Mouse (Mus musculus): ENCODE measurements around the gene Ghdc. TPM values are rescaled to one million over a fixed set of nuclear protein-coding genes. Genes with fewer than 3 reads are reported as not detected.

The Ghdc gene
- polyA plus RNA-seq (2014; fragmentation: Illumina TruSeq; extraction: RNeasy Lipid Tissue Mini Kit (QIAGEN cat#74804); ENCODE audit: low read depth, low replicate concordance), result 2.0 TPM

DNA sequence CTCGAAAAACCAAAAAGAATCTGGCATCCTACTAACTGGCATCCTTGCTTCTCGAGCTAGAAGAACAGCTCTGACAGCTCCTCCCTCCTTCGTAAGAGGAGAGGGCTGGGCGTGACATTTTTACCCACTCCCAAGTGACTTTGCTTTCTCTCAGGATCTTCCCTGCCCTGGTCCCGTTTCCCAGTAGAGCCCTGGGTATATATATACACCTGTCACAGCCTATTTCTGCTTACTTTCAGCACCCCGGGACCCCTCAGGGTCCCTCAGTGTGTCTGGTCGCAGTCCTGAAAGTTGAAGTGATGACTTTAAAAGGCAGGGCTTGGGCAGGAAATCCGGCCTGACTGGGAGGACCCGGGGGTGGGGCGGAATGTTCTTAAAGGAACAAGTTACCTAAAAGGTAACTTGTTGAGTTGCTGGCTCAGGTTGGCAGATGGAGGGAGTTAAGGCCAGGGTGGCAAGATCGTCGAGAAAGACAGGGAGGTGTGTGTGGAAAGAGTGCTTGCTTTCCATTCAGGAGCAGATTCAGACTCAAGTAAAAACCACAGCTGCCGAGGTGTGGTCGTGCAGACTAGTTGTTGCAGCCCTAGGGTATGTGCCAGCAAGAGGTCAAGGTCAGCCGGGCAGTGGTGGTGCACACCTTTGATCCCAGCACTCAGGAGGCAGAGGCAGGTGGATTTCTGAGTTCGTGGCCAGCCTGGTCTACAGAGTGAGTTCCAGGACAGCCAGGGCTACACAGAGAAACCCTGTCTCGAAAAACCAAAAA lies at the start of gene Ghdc:
TSS of gene Ghdc (minus strand) at position 312 of the 763 bp plus-strand sequence.

DNA sequence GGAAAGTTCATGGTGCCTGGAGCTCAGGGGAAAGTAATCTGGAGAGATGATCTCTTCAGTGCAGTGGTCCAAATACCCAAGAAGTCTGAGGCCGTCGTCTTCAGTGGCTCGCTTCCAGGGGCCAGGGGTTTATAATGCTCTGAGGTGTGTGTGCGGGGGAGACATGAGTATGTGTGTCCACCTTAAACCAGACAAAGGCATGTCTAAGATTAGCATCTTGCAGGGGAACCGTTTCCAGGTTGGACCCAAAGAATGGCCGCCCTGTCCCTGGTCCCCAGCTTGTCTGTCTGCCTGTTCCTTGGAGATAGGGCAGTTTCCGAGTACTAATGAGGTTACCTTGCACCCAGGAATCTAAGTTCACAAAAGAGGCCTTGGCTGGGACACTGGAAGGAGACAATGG lies 7.9 kb downstream of the Ghdc start, which contains the start of gene Hcrt:
TSS of gene Hcrt (minus strand) at position 101 of the 400 bp plus-strand sequence.

DNA sequence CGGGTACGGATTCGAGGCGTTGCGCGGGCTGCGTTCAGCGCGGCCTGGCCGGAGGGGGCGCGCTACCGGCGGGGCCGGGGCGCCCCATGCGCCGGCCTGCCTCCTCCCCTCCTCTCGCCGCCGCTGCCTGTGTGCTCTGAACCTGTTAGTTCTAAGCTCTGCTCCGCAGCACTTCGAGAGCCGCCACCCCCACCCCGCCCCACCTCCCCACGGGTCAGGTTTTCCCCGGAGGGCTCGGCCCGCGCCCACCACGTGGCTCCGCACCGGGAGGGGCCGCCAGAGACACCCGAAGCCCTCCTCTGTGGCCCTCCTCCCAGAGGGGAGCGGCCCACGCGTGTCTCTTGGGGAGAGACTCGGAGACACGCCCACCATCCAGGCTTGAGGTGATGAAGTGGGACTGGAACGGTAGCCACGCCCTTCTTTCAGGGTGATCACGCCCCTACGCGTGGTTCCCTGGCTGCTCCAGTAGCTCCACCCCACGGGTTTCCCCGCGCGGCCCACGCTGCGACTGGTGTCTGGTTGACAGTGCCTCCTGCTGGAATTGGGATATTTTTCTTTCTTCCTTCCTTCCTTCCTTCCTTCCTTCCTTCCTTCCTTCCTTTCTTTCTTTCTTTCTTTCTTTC lies 11.0 kb downstream of the Ghdc start, which contains the start of gene Kcnh4:
TSS of gene Kcnh4 (minus strand) at position 332 of the 623 bp plus-strand sequence.

DNA sequence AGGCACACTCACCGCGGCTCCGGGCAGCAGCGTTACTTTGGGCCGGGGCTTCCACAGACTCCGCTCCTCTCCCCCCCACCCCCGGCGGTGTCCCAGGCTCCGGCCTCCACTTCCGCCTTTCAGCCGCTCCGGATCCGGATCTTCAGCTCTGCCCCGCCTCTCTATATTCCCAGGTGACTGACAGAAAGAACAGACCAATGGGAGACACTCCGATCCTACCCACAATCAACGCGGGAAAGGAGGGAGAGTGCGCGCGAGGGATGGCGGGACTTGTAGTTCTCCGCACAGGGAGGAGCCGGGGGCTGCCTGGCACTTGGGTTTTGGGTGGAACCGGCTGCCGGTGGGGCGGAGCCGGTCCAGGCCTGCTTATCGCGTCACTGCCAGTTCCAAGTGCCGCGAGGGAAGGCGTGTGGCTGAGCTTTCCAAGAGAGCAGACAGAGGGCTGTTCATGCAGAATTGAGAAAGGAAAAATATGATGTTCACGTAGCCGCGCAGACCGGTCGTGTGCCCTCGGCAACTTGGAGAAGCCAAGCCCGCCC lies 32.6 kb downstream of the Ghdc start, which contains the start of gene Rab5c:
TSS of gene Rab5c (minus strand) at position 150 of the 539 bp plus-strand sequence.

Other genes starting within 250 kb of the Ghdc start
- gene Acly, start 243.0 kb downstream of the Ghdc start, polyA plus RNA-seq (2014; fragmentation: Illumina TruSeq; extraction: RNeasy Lipid Tissue Mini Kit (QIAGEN cat#74804); ENCODE audit: low read depth, low replicate concordance), result 70.6 TPM
- gene Ttc25, start 225.3 kb downstream of the Ghdc start, polyA plus RNA-seq (2014; fragmentation: Illumina TruSeq; extraction: RNeasy Lipid Tissue Mini Kit (QIAGEN cat#74804); ENCODE audit: low read depth, low replicate concordance), result not detected
- 3.5 TPM for gene Cnp, start 196.1 kb downstream of the Ghdc start, polyA plus RNA-seq (2014; fragmentation: Illumina TruSeq; extraction: RNeasy Lipid Tissue Mini Kit (QIAGEN cat#74804); ENCODE audit: low read depth, low replicate concordance)
- 2.1 TPM for gene Nkiras2, start 151.7 kb downstream of the Ghdc start, polyA plus RNA-seq (2014; fragmentation: Illumina TruSeq; extraction: RNeasy Lipid Tissue Mini Kit (QIAGEN cat#74804); ENCODE audit: low read depth, low replicate concordance)
- 75.5 TPM for gene Dnajc7, start 150.8 kb downstream of the Ghdc start, polyA plus RNA-seq (2014; fragmentation: Illumina TruSeq; extraction: RNeasy Lipid Tissue Mini Kit (QIAGEN cat#74804); ENCODE audit: low read depth, low replicate concordance)
- not detected for gene Zfp385c, start 78.5 kb downstream of the Ghdc start, polyA plus RNA-seq (2014; fragmentation: Illumina TruSeq; extraction: RNeasy Lipid Tissue Mini Kit (QIAGEN cat#74804); ENCODE audit: low read depth, low replicate concordance)
- 4.0 TPM for gene Dhx58, start 66.7 kb downstream of the Ghdc start, polyA plus RNA-seq (2014; fragmentation: Illumina TruSeq; extraction: RNeasy Lipid Tissue Mini Kit (QIAGEN cat#74804); ENCODE audit: low read depth, low replicate concordance)
- 1.1 TPM for gene Kat2a, start 58.5 kb downstream of the Ghdc start, polyA plus RNA-seq (2014; fragmentation: Illumina TruSeq; extraction: RNeasy Lipid Tissue Mini Kit (QIAGEN cat#74804); ENCODE audit: low read depth, low replicate concordance)
- gene Hspb9, start 57.1 kb downstream of the Ghdc start, polyA plus RNA-seq (2014; fragmentation: Illumina TruSeq; extraction: RNeasy Lipid Tissue Mini Kit (QIAGEN cat#74804); ENCODE audit: low read depth, low replicate concordance), result not detected
- gene Rab5c, start 32.7 kb downstream of the Ghdc start, polyA plus RNA-seq (2014; fragmentation: Illumina TruSeq; extraction: RNeasy Lipid Tissue Mini Kit (QIAGEN cat#74804); ENCODE audit: low read depth, low replicate concordance), result 26.6 TPM
- gene Kcnh4, start 11.0 kb downstream of the Ghdc start, polyA plus RNA-seq (2014; fragmentation: Illumina TruSeq; extraction: RNeasy Lipid Tissue Mini Kit (QIAGEN cat#74804); ENCODE audit: low read depth, low replicate concordance), result not detected
- gene Hcrt, start 8.0 kb downstream of the Ghdc start, polyA plus RNA-seq (2014; fragmentation: Illumina TruSeq; extraction: RNeasy Lipid Tissue Mini Kit (QIAGEN cat#74804); ENCODE audit: low read depth, low replicate concordance), result not detected
- 12.6 TPM for gene Stat5b, start 79.8 kb upstream of the Ghdc start, polyA plus RNA-seq (2014; fragmentation: Illumina TruSeq; extraction: RNeasy Lipid Tissue Mini Kit (QIAGEN cat#74804); ENCODE audit: low read depth, low replicate concordance)
- gene Stat5a, start 88.4 kb upstream of the Ghdc start, polyA plus RNA-seq (2014; fragmentation: Illumina TruSeq; extraction: RNeasy Lipid Tissue Mini Kit (QIAGEN cat#74804); ENCODE audit: low read depth, low replicate concordance), result 3.6 TPM
- gene Stat3, start 168.6 kb upstream of the Ghdc start, polyA plus RNA-seq (2014; fragmentation: Illumina TruSeq; extraction: RNeasy Lipid Tissue Mini Kit (QIAGEN cat#74804); ENCODE audit: low read depth, low replicate concordance), result 25.1 TPM
- gene Cavin1, start 199.9 kb upstream of the Ghdc start, polyA plus RNA-seq (2014; fragmentation: Illumina TruSeq; extraction: RNeasy Lipid Tissue Mini Kit (QIAGEN cat#74804); ENCODE audit: low read depth, low replicate concordance), result 3.3 TPM
- gene Atp6v0a1, start 238.5 kb upstream of the Ghdc start, polyA plus RNA-seq (2014; fragmentation: Illumina TruSeq; extraction: RNeasy Lipid Tissue Mini Kit (QIAGEN cat#74804); ENCODE audit: low read depth, low replicate concordance), result 23.9 TPM